In genomic region chr11:40561400-40561799, GRCm38 (mm10) we compare ENCODE assay signal across 26 mouse cellular contexts.
"Had no signal": no experiment of that assay in that cellular context is flagged by ENCODE, and none has a peak within 500 bp of the region (broad histone marks: within the 10 kb centered on the region; RNA-seq: fewer than 3 reads in every experiment).

No protein-coding gene starts in this region.

- H3K9me3 ChIP-seq: embryonic facial prominence, embryonic 10.5 days; embryonic facial prominence, embryonic 12.5 days; embryonic facial prominence, embryonic 13.5 days; embryonic facial prominence, embryonic 15.5 days; forebrain, embryonic 10.5 days; forebrain, embryonic 12.5 days; forebrain, embryonic 13.5 days; forebrain, embryonic 15.5 days had no signal

- H3K27me3 ChIP-seq: embryonic facial prominence, embryonic 12.5 days; embryonic facial prominence, embryonic 13.5 days; embryonic facial prominence, embryonic 15.5 days; forebrain, embryonic 12.5 days; forebrain, embryonic 13.5 days; forebrain, embryonic 15.5 days had no signal

- H3K4me3 ChIP-seq: embryonic facial prominence, embryonic 10.5 days; embryonic facial prominence, embryonic 12.5 days; embryonic facial prominence, embryonic 13.5 days; embryonic facial prominence, embryonic 15.5 days; erythroblast, embryonic 14.5 days; forebrain, embryonic 10.5 days; forebrain, embryonic 12.5 days; forebrain, embryonic 13.5 days; forebrain, embryonic 15.5 days; gastrocnemius, adult 2 months had no signal

- H3K27ac ChIP-seq: embryonic facial prominence, embryonic 10.5 days; embryonic facial prominence, embryonic 12.5 days; embryonic facial prominence, embryonic 13.5 days; embryonic facial prominence, embryonic 15.5 days; forebrain, embryonic 10.5 days; forebrain, embryonic 12.5 days; forebrain, embryonic 13.5 days; forebrain, embryonic 15.5 days; gastrocnemius, adult 2 months had no signal

- H3K4me1 ChIP-seq: embryonic facial prominence, embryonic 10.5 days; embryonic facial prominence, embryonic 12.5 days; embryonic facial prominence, embryonic 13.5 days; embryonic facial prominence, embryonic 15.5 days; forebrain, embryonic 10.5 days; forebrain, embryonic 12.5 days; forebrain, embryonic 13.5 days had no signal

- H3K4me2 ChIP-seq: embryonic facial prominence, embryonic 12.5 days; embryonic facial prominence, embryonic 13.5 days; embryonic facial prominence, embryonic 15.5 days; forebrain, embryonic 12.5 days; forebrain, embryonic 13.5 days; forebrain, embryonic 15.5 days had no signal

- DNase-seq: cerebellum, adult 18-20 months; cerebellum, adult 2 months; cerebellum, adult 8-10 months; cerebellum, adult 9-10 months; cerebellum, adult 9-11 months; cerebellum, postnatal 25 days; cerebellum, postnatal 36 days; embryo, embryonic 11 days; forebrain, postnatal 0 days; gastrocnemius, adult 2 months; gastrocnemius, postnatal 10 days; gastrocnemius, postnatal 14 days; gastrocnemius, postnatal 25 days; gastrocnemius, postnatal 36 days; heart, adult 11 months had no signal

- ATAC-seq: forebrain, embryonic 13.5 days; forebrain, embryonic 14.5 days; forebrain, embryonic 15.5 days; forebrain, embryonic 16.5 days; forebrain, postnatal 0 days had no signal

- H3K9ac ChIP-seq: embryonic facial prominence, embryonic 12.5 days; embryonic facial prominence, embryonic 13.5 days; embryonic facial prominence, embryonic 15.5 days; forebrain, embryonic 12.5 days; forebrain, embryonic 13.5 days; forebrain, embryonic 15.5 days; forebrain, postnatal 0 days had no signal

- H3K36me3 ChIP-seq: embryonic facial prominence, embryonic 10.5 days; embryonic facial prominence, embryonic 12.5 days; embryonic facial prominence, embryonic 13.5 days; embryonic facial prominence, embryonic 15.5 days; forebrain, embryonic 10.5 days; forebrain, embryonic 12.5 days; forebrain, embryonic 15.5 days had no signal
